Mouse (Mus musculus) hindbrain, embryonic 13.5 days (tissue): ENCODE measurements at regions not wholly inside any gene's neighbourhood (a gene's known extent, or its start where the extent isn't known, plus 50 kb on each side); places are given as distances from the start of the nearest gene placed in this dataset.
A peak's percentile ranks its signal among the peaks of the same experiment; 100 is the strongest.

Source experiments
- ATAC-seq: fragments of 200-750 bp; cut with Nextera tagmentation; 2 replicates; pipeline ENCODE4 v1.8.0; 2017; ENCODE audit warnings: moderate TSS enrichment; ENCODE audit not compliant: low FRiP score
- H3K27ac ChIP-seq: fragments of 300-500 bp; sonication (generic); 2 replicates; pipeline ENCODE4 v1.5.1; 2015; ENCODE audit warnings: inconsistent platforms, mild to moderate bottlenecking, moderate library complexity
- H3K27me3 ChIP-seq: fragments of 300-500 bp; sonication (generic); 2 replicates; pipeline ENCODE4 v1.6.1; 2015; ENCODE audit warnings: mild to moderate bottlenecking, inconsistent platforms
- H3K36me3 ChIP-seq: fragments of 300-500 bp; sonication (generic); 2 replicates; pipeline ENCODE4 v1.6.1; 2015; ENCODE audit warnings: mild to moderate bottlenecking, inconsistent platforms
- H3K4me1 ChIP-seq: fragments of 300-500 bp; sonication (generic); replicated peaks from 2 replicates; pipeline ENCODE4 v1.6.1; 2015; ENCODE audit warnings: inconsistent platforms
- H3K4me2 ChIP-seq: fragments of 300-500 bp; sonication (generic); 2 replicates; pipeline ENCODE4 v1.6.1; 2015; ENCODE audit warnings: inconsistent platforms, mild to moderate bottlenecking, moderate library complexity
- H3K4me3 ChIP-seq: fragments of 300-500 bp; sonication (generic); 2 replicates; pipeline ENCODE4 v1.5.1; 2015; ENCODE audit warnings: mild to moderate bottlenecking, inconsistent platforms
- H3K9ac ChIP-seq: fragments of 300-500 bp; sonication (generic); 2 replicates; pipeline ENCODE4 v1.6.1; 2015; ENCODE audit warnings: mild to moderate bottlenecking, inconsistent platforms
- H3K9me3 ChIP-seq: fragments of 300-500 bp; sonication (generic); 2 replicates; pipeline ENCODE4 v1.6.1; 2016; ENCODE audit warnings: inconsistent platforms
- WGBS: fragments of 180-500 bp; shearing (Covaris S2); methylation state at CpG from one replicate; pipeline ENCODE4 v1.1.7; 2015; 5-methylcytosine and 5-hydroxymethylcytosine counted together

DNA sequence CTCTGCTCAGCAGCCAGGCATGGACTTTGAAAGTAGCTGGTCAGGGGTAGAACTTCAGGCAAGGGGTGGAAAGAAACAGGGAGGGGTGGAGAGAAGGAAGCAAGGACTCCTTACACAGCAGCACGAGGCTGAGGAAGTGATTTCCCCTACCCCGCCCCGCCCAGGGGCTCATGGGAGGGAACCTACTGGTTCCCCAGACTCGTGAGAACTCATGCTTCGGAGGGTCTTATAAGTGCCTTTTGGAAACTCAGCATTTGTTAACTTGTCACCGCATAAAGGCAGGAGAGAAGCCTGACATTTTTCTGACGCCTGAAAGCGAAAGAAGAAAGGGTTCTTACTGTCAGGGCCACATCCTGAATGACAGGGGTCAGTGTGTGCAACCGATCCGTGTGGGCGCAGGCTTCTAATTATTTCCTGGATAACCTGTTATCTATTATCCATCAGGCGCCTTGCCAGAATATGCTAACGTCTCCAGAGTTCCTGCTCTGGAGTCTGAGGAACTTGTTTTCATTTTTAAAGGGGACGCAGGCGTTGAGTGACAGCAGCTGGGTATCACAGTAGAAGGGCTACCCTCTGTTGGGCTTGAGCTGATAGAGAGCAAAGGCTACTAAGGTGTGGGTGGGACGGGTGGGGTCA, 98.2 kb upstream of the Max start:
- Histone ChIP-seq H3K27me3 (no peaks in the 10 kb centered on the region), H3K9me3 (no peaks in the 10 kb centered on the region), H3K9ac (no peak overlapping the region), H3K4me3 (no peak overlapping the region), H3K4me2 (peak overlapping the region; percentile 34), H3K4me1 (peaks cover 4% of the 10 kb centered on the region; the same call in 1 of the 2 replicates), H3K27ac (no peak overlapping the region), H3K36me3 (no peaks in the 10 kb centered on the region)
- ATAC-seq, result no peak
- WGBS, result 27% methylated on average over 16 of the region's 16 CpGs

DNA sequence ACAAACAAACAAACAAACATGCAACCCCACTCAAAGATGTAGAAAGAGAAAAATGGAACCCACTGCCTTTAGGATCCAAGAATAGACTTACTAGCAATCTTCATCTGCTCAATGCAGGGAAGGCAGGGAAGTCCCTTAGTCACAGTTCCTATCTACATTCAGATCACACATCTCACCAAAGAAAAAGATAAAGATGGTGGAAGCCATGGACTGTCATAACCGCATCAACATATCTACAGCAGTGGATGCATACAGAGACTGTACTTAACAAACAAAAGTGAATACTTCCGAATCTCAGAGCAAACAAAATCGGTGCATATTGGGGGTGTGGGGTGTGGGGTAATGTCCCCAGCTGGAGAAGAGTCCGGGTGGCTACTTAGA, 97.7 kb upstream of the Max start:
- Histone ChIP-seq H3K9me3 (no peaks in the 10 kb centered on the region), H3K27me3 (no peaks in the 10 kb centered on the region), H3K4me3 (no peak overlapping the region), H3K27ac (no peak overlapping the region), H3K36me3 (no peaks in the 10 kb centered on the region), H3K9ac (no peak overlapping the region), H3K4me1 (peaks cover 4% of the 10 kb centered on the region; the same call in 1 of the 2 replicates), H3K4me2 (no peak overlapping the region)
- 88% methylated on average over 4 of the region's 4 CpGs for WGBS
- no peak for ATAC-seq

DNA sequence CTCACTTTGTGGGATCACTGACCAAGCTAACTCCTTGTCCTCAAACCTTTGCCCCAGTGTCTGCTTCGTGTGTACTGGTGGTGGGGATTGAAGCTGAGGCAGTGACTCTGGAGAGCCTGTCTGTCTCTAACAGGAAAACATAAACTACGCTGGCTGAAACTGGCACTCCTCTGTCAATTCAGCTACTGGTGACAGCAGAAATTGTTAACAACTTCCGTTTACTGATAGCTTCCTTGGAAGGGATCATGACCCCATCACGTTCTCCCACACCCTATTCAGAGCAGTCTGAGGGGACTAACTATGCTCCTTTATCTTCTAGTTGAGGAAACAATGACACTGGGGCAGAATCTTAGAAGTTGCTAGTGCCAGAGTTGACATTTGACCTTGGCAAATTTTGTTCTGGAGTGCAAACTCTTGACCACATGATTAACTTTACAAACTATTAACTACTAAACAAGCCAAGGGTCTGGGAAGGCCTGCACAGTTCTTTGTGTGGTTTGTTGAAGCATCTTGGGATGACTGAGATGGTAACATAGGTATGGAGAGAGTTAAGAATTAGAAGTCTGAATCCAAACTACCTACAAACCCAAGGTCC, 96.7 kb upstream of the Max start:
- WGBS, result 29% methylated on average over 4 of the region's 4 CpGs
- H3K9me3 ChIP-seq, result no peaks in the 10 kb centered on the region
- H3K4me3 ChIP-seq, result no peak overlapping the region
- no peak overlapping the region for H3K4me2 ChIP-seq
- no peaks in the 10 kb centered on the region for H3K36me3 ChIP-seq
- H3K9ac ChIP-seq, result no peak overlapping the region
- no peak overlapping the region for H3K27ac ChIP-seq
- no peak for ATAC-seq
- no peaks in the 10 kb centered on the region for H3K27me3 ChIP-seq
- peaks cover 4% of the 10 kb centered on the region; the same call in 1 of the 2 replicates for H3K4me1 ChIP-seq

DNA sequence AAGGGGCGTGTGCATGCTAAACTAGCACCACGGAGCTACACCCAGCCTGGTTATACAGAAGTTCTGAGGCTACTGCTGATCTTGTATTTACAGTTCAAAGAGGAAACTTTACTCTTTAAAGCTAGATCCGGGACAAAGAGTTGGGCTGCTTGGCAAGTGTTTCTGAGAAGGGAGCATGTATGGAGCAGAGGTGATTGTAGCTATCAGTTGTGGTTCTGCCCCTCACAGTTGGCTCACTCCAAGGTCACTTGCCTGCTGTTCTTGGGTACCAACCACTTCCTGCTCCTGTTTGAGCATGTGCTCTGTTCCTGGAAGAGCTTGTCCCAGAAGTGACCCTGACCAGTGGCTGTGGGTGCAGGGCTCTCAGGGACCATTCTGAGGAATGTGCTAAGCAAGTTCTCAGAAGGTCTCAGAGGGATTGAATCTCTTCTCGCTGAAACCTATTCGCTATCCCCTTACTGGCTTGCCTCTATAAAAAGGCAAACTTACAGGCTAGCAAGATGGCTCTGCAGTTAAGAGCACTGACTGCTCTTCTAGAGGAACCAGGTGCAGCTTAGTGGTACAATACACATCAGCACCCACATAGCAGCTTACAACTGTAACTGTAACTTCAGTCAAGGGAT, 94.9 kb upstream of the Max start:
- Histone ChIP-seq H3K27me3 (no peaks in the 10 kb centered on the region), H3K4me2 (no peak overlapping the region), H3K9me3 (no peaks in the 10 kb centered on the region), H3K27ac (no peak overlapping the region), H3K4me1 (peaks cover 4% of the 10 kb centered on the region; the same call in 1 of the 2 replicates), H3K36me3 (no peaks in the 10 kb centered on the region), H3K4me3 (no peak overlapping the region), H3K9ac (no peak overlapping the region)
- WGBS, result 76% methylated on average over 5 of the region's 5 CpGs
- ATAC-seq, result no peak

DNA sequence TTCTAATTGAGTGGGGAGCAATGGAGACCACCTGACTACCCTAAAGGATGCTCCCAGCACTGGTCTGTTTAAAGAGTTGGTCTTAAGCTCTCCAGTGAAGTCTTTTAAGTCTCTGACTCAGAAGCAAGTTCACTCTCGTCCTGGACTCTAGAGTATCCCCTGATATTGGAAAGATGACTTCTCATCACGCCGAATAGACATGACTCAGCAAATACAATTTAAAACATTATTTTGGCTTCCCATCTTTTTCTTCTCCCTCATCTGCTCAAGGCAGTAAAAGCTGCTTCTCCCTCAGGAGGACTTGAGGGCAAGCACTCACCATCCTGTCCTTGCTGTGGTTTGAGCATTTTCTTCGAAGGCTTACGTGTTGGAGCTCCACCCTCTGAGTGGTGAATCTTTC, 92.7 kb upstream of the Max start:
- no peak for ATAC-seq
- no peaks in the 10 kb centered on the region for H3K9me3 ChIP-seq
- H3K9ac ChIP-seq, result no peak overlapping the region
- H3K4me1 ChIP-seq, result no peaks in the 10 kb centered on the region
- no peak overlapping the region for H3K4me2 ChIP-seq
- no peaks in the 10 kb centered on the region for H3K36me3 ChIP-seq
- H3K27ac ChIP-seq, result no peak overlapping the region
- no peaks in the 10 kb centered on the region for H3K27me3 ChIP-seq
- no peak overlapping the region for H3K4me3 ChIP-seq
- 93% methylated on average over 5 of the region's 5 CpGs for WGBS

DNA sequence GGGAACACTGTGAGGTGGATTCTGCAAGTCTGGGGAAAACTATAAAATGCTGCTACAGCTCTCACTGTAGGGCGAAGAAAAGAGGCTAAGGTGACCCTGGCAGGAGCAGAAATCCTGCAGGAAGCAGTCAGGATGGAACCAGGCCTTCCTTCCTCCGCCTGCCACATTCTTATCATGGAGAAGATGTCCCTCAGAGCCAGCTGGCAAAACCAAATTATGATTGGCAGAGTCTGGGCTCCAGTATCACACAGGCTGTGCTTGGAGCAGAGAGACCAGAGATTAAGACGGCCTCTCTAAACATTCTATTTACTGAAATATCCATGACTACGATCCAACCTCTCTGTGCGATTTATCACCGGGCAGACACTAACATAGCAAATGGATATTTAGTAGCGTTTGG, 92.2 kb upstream of the Max start:
- ATAC-seq, result no peak
- Histone ChIP-seq H3K27ac (no peak overlapping the region), H3K4me3 (no peak overlapping the region), H3K27me3 (0 out of 2 replicates have a peak, but pooled peaks cover 3% of the 10 kb centered on the region), H3K36me3 (no peaks in the 10 kb centered on the region), H3K9ac (no peak overlapping the region), H3K4me2 (no peak overlapping the region), H3K9me3 (no peaks in the 10 kb centered on the region), H3K4me1 (no peaks in the 10 kb centered on the region)
- 94% methylated on average over 7 of the region's 7 CpGs for WGBS

DNA sequence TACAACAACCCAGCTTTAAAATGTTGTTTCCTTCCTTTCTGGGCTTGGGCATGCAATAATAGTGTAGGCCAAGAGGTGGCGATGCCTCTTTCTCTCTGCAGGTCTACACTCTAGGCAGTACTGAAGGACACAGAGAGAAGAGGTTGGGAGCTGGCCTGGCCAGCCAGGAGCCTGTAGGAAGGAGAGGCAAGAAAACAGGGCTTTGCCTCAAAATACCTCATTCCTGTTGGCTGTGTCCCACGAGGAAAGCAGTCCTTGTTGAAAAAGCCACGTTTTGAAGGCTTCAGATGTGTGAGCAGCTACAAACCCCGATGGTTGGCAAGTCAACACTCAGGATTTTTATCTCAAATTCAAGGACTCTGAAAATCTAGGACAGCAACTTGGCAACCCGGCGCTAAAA, 90.9 kb upstream of the Max start:
- Histone ChIP-seq H3K4me3 (no peak overlapping the region), H3K9ac (no peak overlapping the region), H3K36me3 (no peaks in the 10 kb centered on the region), H3K9me3 (no peaks in the 10 kb centered on the region), H3K27ac (no peak overlapping the region), H3K4me2 (no peak overlapping the region), H3K4me1 (0 out of 2 replicates have a peak, but pooled peaks cover 4% of the 10 kb centered on the region), H3K27me3 (0 out of 2 replicates have a peak, but pooled peaks cover 5% of the 10 kb centered on the region)
- no peak for ATAC-seq
- WGBS, result 77% methylated on average over 6 of the region's 6 CpGs

DNA sequence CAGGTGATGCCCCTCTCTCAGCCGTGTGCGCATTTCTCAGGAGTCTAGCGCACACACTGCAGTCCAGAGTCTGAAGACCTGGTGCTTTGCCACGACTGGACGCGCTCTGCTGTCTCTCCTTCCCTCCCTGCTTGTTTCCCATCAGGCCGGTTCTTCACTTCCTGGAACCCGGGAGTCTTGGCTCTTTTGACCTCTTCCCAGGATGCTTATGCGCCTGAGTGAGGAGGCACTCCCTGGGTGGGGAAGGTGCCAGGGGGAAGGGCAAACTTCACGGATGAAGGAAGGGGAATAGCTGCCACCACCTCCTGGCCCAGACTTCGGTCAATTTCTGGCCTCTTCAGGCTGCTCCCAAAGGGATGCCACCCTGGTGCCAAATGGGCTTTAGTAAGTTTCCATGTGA, 86.4 kb upstream of the Max start:
- H3K36me3 ChIP-seq, result no peaks in the 10 kb centered on the region
- no peaks in the 10 kb centered on the region for H3K9me3 ChIP-seq
- H3K4me3 ChIP-seq, result no peak overlapping the region
- 50% methylated on average over 11 of the region's 11 CpGs for WGBS
- H3K4me2 ChIP-seq, result no peak overlapping the region
- 0 out of 2 replicates have a peak, but pooled peaks cover 5% of the 10 kb centered on the region for H3K27me3 ChIP-seq
- peaks cover 4% of the 10 kb centered on the region; the same call in 1 of the 2 replicates for H3K4me1 ChIP-seq
- H3K27ac ChIP-seq, result no peak overlapping the region
- no peak for ATAC-seq
- H3K9ac ChIP-seq, result no peak overlapping the region

DNA sequence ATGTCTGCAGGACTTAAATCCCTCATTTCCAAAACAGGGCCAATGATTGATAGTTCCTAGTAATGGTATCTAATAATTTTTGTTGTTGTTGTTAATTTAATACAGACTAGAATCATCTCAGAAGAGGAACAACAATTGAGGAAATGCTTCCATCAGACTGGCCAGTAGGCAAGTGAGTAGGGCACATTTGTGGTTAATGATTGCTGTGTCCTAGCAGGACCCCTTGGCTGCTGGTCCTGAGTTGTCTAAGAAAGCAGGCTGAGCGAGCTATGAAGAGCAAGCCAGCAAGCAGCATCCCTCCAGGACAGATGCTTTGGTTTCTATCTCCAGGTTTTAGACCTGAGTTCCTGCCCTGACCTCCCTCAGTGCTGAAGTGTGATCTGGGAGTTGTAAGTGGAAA, 85.3 kb upstream of the Max start:
- H3K4me1 ChIP-seq, result peaks cover 4% of the 10 kb centered on the region; the same call in 1 of the 2 replicates
- H3K27ac ChIP-seq, result no peak overlapping the region
- 0 out of 2 replicates have a peak, but pooled peaks cover 5% of the 10 kb centered on the region for H3K27me3 ChIP-seq
- no peak overlapping the region for H3K4me2 ChIP-seq
- H3K4me3 ChIP-seq, result no peak overlapping the region
- H3K9me3 ChIP-seq, result no peaks in the 10 kb centered on the region
- H3K9ac ChIP-seq, result no peak overlapping the region
- no peaks in the 10 kb centered on the region for H3K36me3 ChIP-seq
- ATAC-seq, result no peak
- 85% methylated on average over 1 of the region's 1 CpGs for WGBS

DNA sequence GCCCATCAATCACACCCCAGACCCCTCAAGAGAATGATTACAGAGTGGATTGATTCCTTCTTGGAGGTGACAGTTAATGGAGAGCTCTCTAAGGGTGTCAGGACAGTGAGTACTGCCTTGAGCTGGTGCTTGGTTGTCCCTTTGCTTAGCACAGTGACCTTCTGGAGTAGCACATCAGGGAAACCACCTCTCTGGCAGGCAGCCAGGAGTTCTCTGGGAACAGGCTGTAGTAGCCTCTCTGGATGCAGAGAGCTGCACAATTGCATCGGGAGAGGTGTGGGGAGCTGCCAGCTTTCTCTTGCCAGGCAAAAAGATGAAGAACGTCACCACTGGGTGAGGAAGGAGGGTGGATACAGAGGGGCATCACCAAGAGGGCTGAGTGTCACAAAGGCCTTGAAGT, 84.0 kb upstream of the Max start:
- H3K9me3 ChIP-seq, result no peaks in the 10 kb centered on the region
- no peaks in the 10 kb centered on the region for H3K36me3 ChIP-seq
- no peak overlapping the region for H3K4me2 ChIP-seq
- no peak overlapping the region for H3K4me3 ChIP-seq
- no peak for ATAC-seq
- 55% methylated on average over 2 of the region's 2 CpGs for WGBS
- 0 out of 2 replicates have a peak, but pooled peaks cover 5% of the 10 kb centered on the region for H3K27me3 ChIP-seq
- peaks cover 4% of the 10 kb centered on the region; the same call in 1 of the 2 replicates for H3K4me1 ChIP-seq
- H3K27ac ChIP-seq, result no peak overlapping the region
- H3K9ac ChIP-seq, result no peak overlapping the region

DNA sequence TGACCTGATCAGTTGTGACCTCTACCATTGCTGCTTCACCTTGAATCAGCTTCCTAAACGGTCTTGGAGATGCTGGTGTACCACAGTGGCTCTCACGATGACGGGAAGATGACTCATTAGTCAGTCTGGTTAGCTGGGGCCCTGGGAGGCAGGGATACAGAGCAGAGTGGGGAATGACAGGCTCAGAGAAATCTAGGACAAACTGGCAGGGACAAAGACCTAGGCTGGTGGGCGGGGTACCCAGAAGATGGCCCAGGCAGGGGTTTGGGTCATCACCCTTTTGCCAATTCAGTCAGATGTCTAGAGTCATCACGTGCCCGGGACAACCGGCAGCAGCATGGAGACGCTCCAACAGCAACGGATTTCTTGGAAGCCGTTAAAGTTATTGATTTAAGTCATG, 83.4 kb upstream of the Max start:
- H3K4me3 ChIP-seq, result no peak overlapping the region
- H3K27me3 ChIP-seq, result 0 out of 2 replicates have a peak, but pooled peaks cover 5% of the 10 kb centered on the region
- no peak for ATAC-seq
- H3K9ac ChIP-seq, result no peak overlapping the region
- H3K36me3 ChIP-seq, result no peaks in the 10 kb centered on the region
- no peaks in the 10 kb centered on the region for H3K9me3 ChIP-seq
- no peak overlapping the region for H3K27ac ChIP-seq
- H3K4me2 ChIP-seq, result no peak overlapping the region
- WGBS, result 87% methylated on average over 10 of the region's 10 CpGs
- peaks cover 4% of the 10 kb centered on the region; the same call in 1 of the 2 replicates for H3K4me1 ChIP-seq

DNA sequence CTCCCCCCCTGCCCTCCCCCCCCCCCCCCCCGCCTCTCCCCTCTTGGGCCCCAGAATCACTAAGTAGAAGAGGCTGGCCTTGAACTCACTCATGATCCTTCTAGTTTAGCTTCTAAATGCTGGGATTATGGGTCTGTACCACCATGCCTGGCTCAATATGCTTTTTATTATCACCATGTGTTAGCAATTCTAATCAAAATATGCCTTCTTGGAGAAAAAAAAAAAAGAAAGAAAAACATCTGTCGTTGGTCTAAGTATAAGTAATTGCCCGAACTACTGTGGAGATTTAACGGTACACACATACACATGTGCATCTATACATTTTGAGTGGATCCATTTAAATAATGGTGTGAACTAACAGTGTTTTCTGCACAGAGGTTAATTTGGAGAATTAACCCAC, 80.4 kb upstream of the Max start:
- 64% methylated on average over 3 of the region's 4 CpGs for WGBS
- Histone ChIP-seq H3K27ac (no peak overlapping the region), H3K4me3 (no peak overlapping the region), H3K9ac (no peak overlapping the region), H3K36me3 (no peaks in the 10 kb centered on the region), H3K4me2 (no peak overlapping the region), H3K9me3 (no peaks in the 10 kb centered on the region), H3K4me1 (no peaks in the 10 kb centered on the region; the same call in 1 of the 2 replicates), H3K27me3 (no peaks in the 10 kb centered on the region)
- no peak for ATAC-seq
